Comparison of ENCODE assay signal across 24 mouse cellular contexts in genomic region chr3:27227629-27228453, GRCm38 (mm10). TPM values are rescaled to one million over a fixed set of nuclear protein-coding genes. Genes with fewer than 3 reads are reported as not detected.
DNase-seq lines count a peak whose midpoint lies in the region; ATAC-seq and TF ChIP-seq lines count a peak whose summit lies in the region.
"Had no signal": no experiment of that assay in that cellular context is flagged by ENCODE, and none has a peak within 500 bp of the region (broad histone marks: within the 10 kb centered on the region; RNA-seq: fewer than 3 reads in every experiment).

No protein-coding gene starts in this region.

- no peak for DNase-seq in thymus, postnatal 14 days
- no peak for DNase-seq in thymus, adult 2 months
- DNase-seq in testis, postnatal 10 days (ENCODE audit: low spot score), result no peak
- DNase-seq: adrenal gland, adult 2 months; adrenal gland, postnatal 36 days; cerebellum, adult 18-20 months; cerebellum, postnatal 10 days; heart, postnatal 10 days; midbrain, embryonic 14.5 days had no signal

- H3K9me3 ChIP-seq in liver, embryonic 16.5 days (replicated peaks; ENCODE audit: control insufficient read depth, low read length), result no peaks in the 10 kb centered on the region
- H3K9me3 ChIP-seq in liver, embryonic 12.5 days (replicated peaks), result no peaks in the 10 kb centered on the region
- no peaks in the 10 kb centered on the region for H3K9me3 ChIP-seq in intestine, embryonic 15.5 days
- H3K9me3 ChIP-seq: heart, embryonic 13.5 days; hindbrain, embryonic 10.5 days; hindbrain, embryonic 15.5 days; kidney, embryonic 15.5 days; limb, embryonic 12.5 days; lung, embryonic 15.5 days had no signal

- TF ChIP-seq POLR2A in small intestine, adult 2 months (IDR thresholded peaks at IDR 0.05; ENCODE audit: low read depth, low read length), result no peak
- no peak for TF ChIP-seq POLR2A in thymus, adult 2 months (IDR thresholded peaks at IDR 0.05; ENCODE audit: control insufficient read depth, extremely low read depth, insufficient read depth, low read length, poor library complexity)

- H3K4me3 ChIP-seq in liver, embryonic 16.5 days (ENCODE audit: low read depth, low read length), result no peak overlapping the region
- no peak overlapping the region for H3K4me3 ChIP-seq in liver, embryonic 12.5 days
- H3K4me3 ChIP-seq in intestine, embryonic 15.5 days (replicated peaks), result no peak overlapping the region
- no peak overlapping the region for H3K4me3 ChIP-seq in small intestine, adult 2 months (ENCODE audit: low read depth, low read length)
- no peak overlapping the region for H3K4me3 ChIP-seq in thymus, adult 2 months (ENCODE audit: control insufficient read depth, insufficient read depth, low read length)
- H3K4me3 ChIP-seq: erythroblast, embryonic 14.5 days; heart, embryonic 13.5 days; hindbrain, embryonic 10.5 days; hindbrain, embryonic 15.5 days; kidney, embryonic 15.5 days; layer of hippocampus, adult 2 months; left cerebral cortex, adult 2 months; limb, embryonic 12.5 days; lung, embryonic 15.5 days had no signal

- no peaks in the 10 kb centered on the region for H3K27me3 ChIP-seq in liver, embryonic 16.5 days (ENCODE audit: control insufficient read depth, insufficient read depth, low read depth, low read length)
- H3K27me3 ChIP-seq in liver, embryonic 12.5 days (replicated peaks), result no peaks in the 10 kb centered on the region
- no peaks in the 10 kb centered on the region for H3K27me3 ChIP-seq in intestine, embryonic 15.5 days (replicated peaks)
- H3K27me3 ChIP-seq in small intestine, adult 2 months (ENCODE audit: control insufficient read depth, insufficient read depth, low read length), result no peaks in the 10 kb centered on the region
- H3K27me3 ChIP-seq in thymus, adult 2 months (ENCODE audit: control insufficient read depth, insufficient read depth, low read length), result no peaks in the 10 kb centered on the region
- H3K27me3 ChIP-seq: heart, embryonic 13.5 days; hindbrain, embryonic 15.5 days; kidney, embryonic 15.5 days; limb, embryonic 12.5 days; lung, embryonic 15.5 days had no signal

- no peak overlapping the region for H3K4me2 ChIP-seq in liver, embryonic 16.5 days (ENCODE audit: low read depth, low read length)
- H3K4me2 ChIP-seq in liver, embryonic 12.5 days, result no peak overlapping the region
- H3K4me2 ChIP-seq in intestine, embryonic 15.5 days (replicated peaks), result no peak overlapping the region
- H3K4me2 ChIP-seq: heart, embryonic 13.5 days; hindbrain, embryonic 15.5 days; kidney, embryonic 15.5 days; limb, embryonic 12.5 days; lung, embryonic 15.5 days had no signal

- no peak overlapping the region for H3K9ac ChIP-seq in liver, embryonic 16.5 days (ENCODE audit: low read depth, low read length)
- no peak overlapping the region for H3K9ac ChIP-seq in liver, embryonic 12.5 days
- H3K9ac ChIP-seq in intestine, embryonic 15.5 days, result no peak overlapping the region
- H3K9ac ChIP-seq: heart, embryonic 13.5 days; hindbrain, embryonic 15.5 days; kidney, embryonic 15.5 days; limb, embryonic 12.5 days; liver, embryonic 14.5 days; lung, embryonic 15.5 days had no signal

- no peak for TF ChIP-seq CTCF in small intestine, adult 2 months (IDR thresholded peaks at IDR 0.05; ENCODE audit: extremely low read depth, insufficient read length, insufficient replicate concordance, low read depth, low read length)
- no peak for TF ChIP-seq CTCF in thymus, adult 2 months (IDR thresholded peaks at IDR 0.05; ENCODE audit: borderline replicate concordance, control insufficient read depth, extremely low read depth, insufficient read depth, low read length, poor library complexity)

- 52% methylated on average over 3 of the region's 3 CpGs for WGBS in liver, embryonic 16.5 days (ENCODE audit: insufficient replicate concordance)
- WGBS in liver, embryonic 12.5 days (ENCODE audit: insufficient replicate concordance), result 60% methylated on average over 3 of the region's 3 CpGs
- WGBS in intestine, embryonic 15.5 days, result 67% methylated on average over 3 of the region's 3 CpGs
- whole genome bisulfite sequencing in small intestine, adult 2 months, result 36% methylated on average over 3 of the region's 3 CpGs
- WGBS in thymus, adult 2 months, result 92% methylated on average over 3 of the region's 3 CpGs

- H3K4me1 ChIP-seq in liver, embryonic 16.5 days (ENCODE audit: control insufficient read depth, low read depth, low read length), result no peaks in the 10 kb centered on the region; the same call in 1 of the 2 replicates
- no peaks in the 10 kb centered on the region for H3K4me1 ChIP-seq in liver, embryonic 12.5 days
- no peaks in the 10 kb centered on the region for H3K4me1 ChIP-seq in intestine, embryonic 15.5 days (replicated peaks)
- peaks cover 15% of the 10 kb centered on the region; the same call in 1 of the 2 replicates for H3K4me1 ChIP-seq in small intestine, adult 2 months (ENCODE audit: control insufficient read depth, insufficient read depth, insufficient read length, low read length)
- H3K4me1 ChIP-seq in thymus, adult 2 months (replicated peaks; ENCODE audit: control insufficient read depth, insufficient read depth, low read length), result no peaks in the 10 kb centered on the region
- H3K4me1 ChIP-seq: heart, embryonic 13.5 days; hindbrain, embryonic 10.5 days; hindbrain, embryonic 15.5 days; kidney, embryonic 15.5 days; limb, embryonic 12.5 days had no signal

- H3K27ac ChIP-seq in liver, embryonic 16.5 days (ENCODE audit: low read length), result no peak overlapping the region
- no peak overlapping the region for H3K27ac ChIP-seq in liver, embryonic 12.5 days
- no peak overlapping the region for H3K27ac ChIP-seq in intestine, embryonic 15.5 days
- peak overlapping the region; percentile 81 for H3K27ac ChIP-seq in small intestine, adult 2 months (ENCODE audit: insufficient read depth, low read depth, low read length)
- no peak overlapping the region for H3K27ac ChIP-seq in thymus, adult 2 months (ENCODE audit: control insufficient read depth, insufficient read depth, low read length)
- H3K27ac ChIP-seq: heart, embryonic 13.5 days; hindbrain, embryonic 10.5 days; hindbrain, embryonic 15.5 days; kidney, embryonic 15.5 days; layer of hippocampus, adult 2 months; left cerebral cortex, adult 2 months; limb, embryonic 12.5 days; liver, embryonic 14.5 days; lung, embryonic 15.5 days had no signal

- H3K36me3 ChIP-seq in liver, embryonic 16.5 days (ENCODE audit: control insufficient read depth, insufficient read depth), result peaks cover 4% of the 10 kb centered on the region
- 0 out of 2 replicates have a peak, but pooled peaks cover 3% of the 10 kb centered on the region for H3K36me3 ChIP-seq in liver, embryonic 12.5 days
- no peaks in the 10 kb centered on the region for H3K36me3 ChIP-seq in intestine, embryonic 15.5 days
- peaks cover 8% of the 10 kb centered on the region for H3K36me3 ChIP-seq in small intestine, adult 2 months (ENCODE audit: control insufficient read depth, insufficient read depth, low read length)
- H3K36me3 ChIP-seq in thymus, adult 2 months (ENCODE audit: control insufficient read depth, insufficient read depth, low read length), result no peaks in the 10 kb centered on the region
- H3K36me3 ChIP-seq: hindbrain, embryonic 10.5 days; hindbrain, embryonic 15.5 days; kidney, embryonic 15.5 days; limb, embryonic 12.5 days; lung, embryonic 15.5 days had no signal

- peak; percentile 61; the same call in 1 of the 2 replicates for ATAC-seq in liver, embryonic 16.5 days (ENCODE audit: low read depth)
- ATAC-seq in liver, embryonic 12.5 days, result no peak
- ATAC-seq in intestine, embryonic 15.5 days, result peak; percentile 82
- ATAC-seq: forebrain, embryonic 16.5 days had no signal

RNA-seq across cellular contexts. Expression of gene Nceh1, which starts 45.1 kb away (rescaled TPM):
- 6.1 and 7.2 TPM in 2 replicates for polyA plus RNA-seq in liver, embryonic 16.5 days (2015; fragmentation: Nextera tagmentation; extraction: Ambion mirVana)
- polyA plus RNA-seq in liver, embryonic 12.5 days (2016; fragmentation: Nextera tagmentation; extraction: Ambion mirVana), result 2.8 and 3.4 TPM in 2 replicates
- 8.6 and 9.3 TPM in 2 replicates for polyA plus RNA-seq in intestine, embryonic 15.5 days (2015; fragmentation: Nextera tagmentation; extraction: Ambion mirVana)
- polyA plus RNA-seq in small intestine, adult 2 months (2012; rRNA removed), result 15.5 and 20.0 TPM in 2 replicates
- polyA plus RNA-seq in thymus, adult 2 months (2012; rRNA removed), result 37.0 and 40.5 TPM in 2 replicates
